Comparison of ENCODE assay signal across 9 mouse cellular contexts in genomic region chr11:51470383-51471144, GRCm38 (mm10).
A peak's percentile ranks its signal among the peaks of the same experiment; 100 is the strongest.
DNase-seq lines count a peak whose midpoint lies in the region; ATAC-seq and TF ChIP-seq lines count a peak whose summit lies in the region.
"Had no signal": no experiment of that assay in that cellular context is flagged by ENCODE, and none has a peak within 500 bp of the region (broad histone marks: within the 10 kb centered on the region; RNA-seq: fewer than 3 reads in every experiment).

No protein-coding gene starts in this region.

- no peak overlapping the region for H3K4me3 ChIP-seq in heart, postnatal 0 days (ENCODE audit: low read depth, low read length)
- H3K4me3 ChIP-seq in hindbrain, embryonic 15.5 days: no peak overlapping the region
- H3K4me3 ChIP-seq in midbrain, postnatal 0 days (ENCODE audit: low read depth, low read length): no peak overlapping the region
- no peak overlapping the region for H3K4me3 ChIP-seq in layer of hippocampus, adult 2 months

- no peak for TF ChIP-seq CTCF in heart, postnatal 0 days (IDR thresholded peaks at IDR 0.05; ENCODE audit: low read depth)
- peak; percentile 2; the same call in 1 of the 2 replicates for TF ChIP-seq CTCF in midbrain, postnatal 0 days (IDR thresholded peaks at IDR 0.05)
- no peak for TF ChIP-seq CTCF in layer of hippocampus, adult 2 months (conservative IDR thresholded peaks at IDR 0.05)

- ATAC-seq in heart, postnatal 0 days (ENCODE audit: insufficient read depth, low read depth): no peak
- peak; percentile 67; the same call in 1 of the 2 replicates for ATAC-seq in hindbrain, embryonic 15.5 days (ENCODE audit: low FRiP score, low read depth)
- no peak for ATAC-seq in midbrain, postnatal 0 days (ENCODE audit: low FRiP score)
- no peak for ATAC-seq in erythroblast, adult 5-6 weeks (replicated peaks; ENCODE audit: low FRiP score, poor library complexity, severe bottlenecking)

- H3K27me3 ChIP-seq in heart, postnatal 0 days (ENCODE audit: control insufficient read depth, insufficient read depth, low read length): peaks cover 59% of the 10 kb centered on the region
- no peaks in the 10 kb centered on the region for H3K27me3 ChIP-seq in hindbrain, embryonic 15.5 days
- no peaks in the 10 kb centered on the region for H3K27me3 ChIP-seq in midbrain, postnatal 0 days (ENCODE audit: insufficient read depth, low read length)

- no peaks in the 10 kb centered on the region; the same call in 1 of the 2 replicates for H3K4me1 ChIP-seq in heart, postnatal 0 days (ENCODE audit: control insufficient read depth, insufficient read depth)
- H3K4me1 ChIP-seq in hindbrain, embryonic 15.5 days (replicated peaks): peaks cover 24% of the 10 kb centered on the region
- H3K4me1 ChIP-seq in midbrain, postnatal 0 days (ENCODE audit: insufficient read depth, low read length): no peaks in the 10 kb centered on the region

- DNase-seq in heart, postnatal 0 days (ENCODE audit: low spot score): peak; percentile 21
- no peak for DNase-seq in heart, postnatal 14 days
- DNase-seq in embryo, embryonic 11 days: peak; percentile 59
- no peak for DNase-seq in midbrain, postnatal 0 days (ENCODE audit: low spot score)
- no peak for DNase-seq in layer of hippocampus, adult 2 months (ENCODE audit: low spot score in 2 of 2)
- no peak for DNase-seq in cerebellum, postnatal 36 days

- H3K9me3 ChIP-seq in heart, postnatal 0 days (replicated peaks; ENCODE audit: control insufficient read depth, low read length): no peaks in the 10 kb centered on the region
- no peaks in the 10 kb centered on the region for H3K9me3 ChIP-seq in hindbrain, embryonic 15.5 days
- H3K9me3 ChIP-seq in midbrain, postnatal 0 days (ENCODE audit: low read length): no peaks in the 10 kb centered on the region
- H3K9me3 ChIP-seq: G1E had no signal

- H3K36me3 ChIP-seq in heart, postnatal 0 days (replicated peaks; ENCODE audit: control insufficient read depth, insufficient read depth, low read length): no peaks in the 10 kb centered on the region
- no peaks in the 10 kb centered on the region for H3K36me3 ChIP-seq in hindbrain, embryonic 15.5 days
- H3K36me3 ChIP-seq in midbrain, postnatal 0 days (ENCODE audit: insufficient read depth, low read length): no peaks in the 10 kb centered on the region
- H3K36me3 ChIP-seq: G1E had no signal

- H3K9ac ChIP-seq in heart, postnatal 0 days (replicated peaks; ENCODE audit: low read depth, low read length): no peak overlapping the region
- H3K9ac ChIP-seq in hindbrain, embryonic 15.5 days: no peak overlapping the region
- H3K9ac ChIP-seq in midbrain, postnatal 0 days (replicated peaks; ENCODE audit: low read length, poor library complexity, severe bottlenecking): no peak overlapping the region

- intact Hi-C loops in heart, postnatal 14 days (cut with DNase I): no loop called here

- H3K4me2 ChIP-seq in heart, postnatal 0 days (ENCODE audit: low read depth, low read length): no peak overlapping the region
- no peak overlapping the region; the same call in 1 of the 2 replicates for H3K4me2 ChIP-seq in hindbrain, embryonic 15.5 days
- no peak overlapping the region for H3K4me2 ChIP-seq in midbrain, postnatal 0 days (ENCODE audit: low read depth, low read length, poor library complexity, severe bottlenecking)

- 30% methylated on average over 17 of the region's 17 CpGs for WGBS in heart, postnatal 0 days
- WGBS in hindbrain, embryonic 15.5 days: 39% methylated on average over 17 of the region's 17 CpGs
- WGBS in midbrain, postnatal 0 days: 51% methylated on average over 17 of the region's 17 CpGs

- H3K27ac ChIP-seq in heart, postnatal 0 days (ENCODE audit: low read depth): no peak overlapping the region
- H3K27ac ChIP-seq in hindbrain, embryonic 15.5 days (replicated peaks): peak overlapping the region; percentile 18; the same call in 1 of the 2 replicates
- no peak overlapping the region for H3K27ac ChIP-seq in midbrain, postnatal 0 days (ENCODE audit: low read depth, low read length)
- H3K27ac ChIP-seq in layer of hippocampus, adult 2 months: no peak overlapping the region

- TF ChIP-seq EP300 in heart, postnatal 0 days (IDR thresholded peaks at IDR 0.05; ENCODE audit: low read depth): no peak

Comparison
In these comparisons a context has a peak if more than half of its experiments do, and no peak if none do; other contexts are left out.
1. DNase-seq: peak in heart, postnatal 0 days (single experiment) and embryo, embryonic 11 days (single experiment); none in heart, postnatal 14 days (0 of 2), midbrain, postnatal 0 days (single experiment), layer of hippocampus, adult 2 months (0 of 2) and cerebellum, postnatal 36 days (0 of 2).